In genomic region chr16:4270911-4271310, GRCm38 (mm10) we compare ENCODE assay signal across 11 mouse cellular contexts. TPM values are rescaled to one million over a fixed set of nuclear protein-coding genes. Genes with fewer than 3 reads are reported as not detected.
A peak's percentile ranks its signal among the peaks of the same experiment; 100 is the strongest.
DNase-seq lines count a peak whose midpoint lies in the region; ATAC-seq and TF ChIP-seq lines count a peak whose summit lies in the region.
"Had no signal": no experiment of that assay in that cellular context is flagged by ENCODE, and none has a peak within 500 bp of the region (broad histone marks: within the 10 kb centered on the region; RNA-seq: fewer than 3 reads in every experiment).

No protein-coding gene starts in this region.

- TF ChIP-seq POLR2A in embryonic fibroblast, embryonic 13.5 days (IDR thresholded peaks at IDR 0.05; ENCODE audit: low read depth, low read length): no peak

- H3K9me3 ChIP-seq in hindbrain, embryonic 13.5 days: no peaks in the 10 kb centered on the region
- H3K9me3 ChIP-seq in hindbrain, embryonic 10.5 days: no peaks in the 10 kb centered on the region
- no peaks in the 10 kb centered on the region for H3K9me3 ChIP-seq in midbrain, embryonic 15.5 days
- no peaks in the 10 kb centered on the region for H3K9me3 ChIP-seq in midbrain, embryonic 13.5 days
- H3K9me3 ChIP-seq in stomach, embryonic 16.5 days (replicated peaks; ENCODE audit: control insufficient read depth, low read length): no peaks in the 10 kb centered on the region
- H3K9me3 ChIP-seq: G1E; liver, embryonic 15.5 days had no signal

- WGBS in hindbrain, embryonic 13.5 days: 21% methylated on average over 1 of the region's 1 CpGs
- WGBS in hindbrain, embryonic 10.5 days: 57% methylated on average over 1 of the region's 1 CpGs
- WGBS in midbrain, embryonic 15.5 days: 15% methylated on average over 1 of the region's 1 CpGs
- WGBS in midbrain, embryonic 13.5 days: 21% methylated on average over 1 of the region's 1 CpGs
- 11% methylated on average over 1 of the region's 1 CpGs for WGBS in stomach, embryonic 16.5 days

- no peak overlapping the region for H3K4me3 ChIP-seq in hindbrain, embryonic 13.5 days
- no peak overlapping the region for H3K4me3 ChIP-seq in hindbrain, embryonic 10.5 days
- H3K4me3 ChIP-seq in midbrain, embryonic 15.5 days: no peak overlapping the region
- no peak overlapping the region for H3K4me3 ChIP-seq in midbrain, embryonic 13.5 days (replicated peaks)
- no peak overlapping the region for H3K4me3 ChIP-seq in embryonic fibroblast, embryonic 13.5 days (ENCODE audit: insufficient read depth, low read length)
- H3K4me3 ChIP-seq in stomach, embryonic 16.5 days (replicated peaks; ENCODE audit: low read length): no peak overlapping the region
- H3K4me3 ChIP-seq: liver, embryonic 15.5 days had no signal

- 0 out of 2 replicates have a peak overlapping the region, but pooled peaks have one; percentile 30 for H3K27ac ChIP-seq in hindbrain, embryonic 13.5 days
- H3K27ac ChIP-seq in hindbrain, embryonic 10.5 days: no peak overlapping the region
- H3K27ac ChIP-seq in midbrain, embryonic 15.5 days: 0 out of 2 replicates have a peak overlapping the region, but pooled peaks have one; percentile 18
- H3K27ac ChIP-seq in midbrain, embryonic 13.5 days: no peak overlapping the region
- H3K27ac ChIP-seq in embryonic fibroblast, embryonic 13.5 days (ENCODE audit: insufficient read depth, low read length): peak overlapping the region; percentile 37; the same call in 1 of the 2 replicates
- H3K27ac ChIP-seq in stomach, embryonic 16.5 days (ENCODE audit: low read length): peak overlapping the region; percentile 90
- H3K27ac ChIP-seq: liver, embryonic 15.5 days had no signal

- H3K4me1 ChIP-seq in hindbrain, embryonic 13.5 days (replicated peaks): peaks cover 22% of the 10 kb centered on the region
- H3K4me1 ChIP-seq in hindbrain, embryonic 10.5 days (replicated peaks): peaks cover 8% of the 10 kb centered on the region; the same call in 1 of the 2 replicates
- peaks cover 12% of the 10 kb centered on the region for H3K4me1 ChIP-seq in midbrain, embryonic 15.5 days
- H3K4me1 ChIP-seq in midbrain, embryonic 13.5 days (replicated peaks): peaks cover 11% of the 10 kb centered on the region
- peaks cover 3% of the 10 kb centered on the region for H3K4me1 ChIP-seq in embryonic fibroblast, embryonic 13.5 days (ENCODE audit: control insufficient read depth, insufficient read depth, low read length)
- H3K4me1 ChIP-seq in stomach, embryonic 16.5 days (ENCODE audit: control insufficient read depth, insufficient read depth, low read length): peaks cover 21% of the 10 kb centered on the region

- no peak for TF ChIP-seq CTCF in embryonic fibroblast, embryonic 13.5 days (IDR thresholded peaks at IDR 0.05; ENCODE audit: borderline replicate concordance, insufficient read depth, low read length)

- ATAC-seq in hindbrain, embryonic 13.5 days (ENCODE audit: low FRiP score): no peak
- peak; percentile 46; the same call in 1 of the 2 replicates for ATAC-seq in midbrain, embryonic 15.5 days (replicated peaks)
- no peak for ATAC-seq in midbrain, embryonic 13.5 days
- peak; percentile 73 for ATAC-seq in stomach, embryonic 16.5 days (ENCODE audit: insufficient read depth, low FRiP score)

- H3K9ac ChIP-seq in hindbrain, embryonic 13.5 days: 0 out of 2 replicates have a peak overlapping the region, but pooled peaks have one; percentile 1
- no peak overlapping the region for H3K9ac ChIP-seq in midbrain, embryonic 15.5 days
- no peak overlapping the region for H3K9ac ChIP-seq in midbrain, embryonic 13.5 days (replicated peaks)
- H3K9ac ChIP-seq in stomach, embryonic 16.5 days (ENCODE audit: low read length): 0 out of 2 replicates have a peak overlapping the region, but pooled peaks have one; percentile 12
- H3K9ac ChIP-seq: liver, embryonic 15.5 days had no signal

- no peaks in the 10 kb centered on the region for H3K36me3 ChIP-seq in hindbrain, embryonic 13.5 days
- H3K36me3 ChIP-seq in hindbrain, embryonic 10.5 days: no peaks in the 10 kb centered on the region
- H3K36me3 ChIP-seq in midbrain, embryonic 15.5 days (replicated peaks): no peaks in the 10 kb centered on the region
- no peaks in the 10 kb centered on the region for H3K36me3 ChIP-seq in midbrain, embryonic 13.5 days
- H3K36me3 ChIP-seq in stomach, embryonic 16.5 days (ENCODE audit: control insufficient read depth, insufficient read depth, low read length): no peaks in the 10 kb centered on the region
- H3K36me3 ChIP-seq: G1E; liver, embryonic 15.5 days had no signal

- peaks cover 7% of the 10 kb centered on the region for H3K27me3 ChIP-seq in hindbrain, embryonic 13.5 days
- H3K27me3 ChIP-seq in hindbrain, embryonic 10.5 days (ENCODE audit: insufficient read depth, poor library complexity, severe bottlenecking): peaks cover 12% of the 10 kb centered on the region; the same call in 1 of the 2 replicates
- no peaks in the 10 kb centered on the region for H3K27me3 ChIP-seq in midbrain, embryonic 15.5 days (replicated peaks)
- H3K27me3 ChIP-seq in midbrain, embryonic 13.5 days: peaks cover 8% of the 10 kb centered on the region
- H3K27me3 ChIP-seq in stomach, embryonic 16.5 days (ENCODE audit: control insufficient read depth, insufficient read depth, low read length): no peaks in the 10 kb centered on the region

- DNase-seq in hindbrain, embryonic 10.5 days (ENCODE audit: low spot score): no peak
- no peak for DNase-seq in cerebellum, adult 9-11 months
- DNase-seq: adrenal gland, postnatal 14 days; cerebellum, postnatal 36 days had no signal

- no peak overlapping the region for H3K4me2 ChIP-seq in hindbrain, embryonic 13.5 days
- H3K4me2 ChIP-seq in midbrain, embryonic 15.5 days: no peak overlapping the region
- H3K4me2 ChIP-seq in midbrain, embryonic 13.5 days (replicated peaks): no peak overlapping the region
- no peak overlapping the region for H3K4me2 ChIP-seq in stomach, embryonic 16.5 days (ENCODE audit: low read depth, low read length)
- H3K4me2 ChIP-seq: liver, embryonic 15.5 days had no signal

RNA-seq across cellular contexts. Expression of gene Crebbp, which starts 57.1 kb away (rescaled TPM):
- polyA plus RNA-seq in hindbrain, embryonic 13.5 days (2015; fragmentation: Nextera tagmentation; extraction: Ambion mirVana): 41.2 and 41.6 TPM in 2 replicates
- 28.3 and 29.6 TPM in 2 replicates for polyA plus RNA-seq in hindbrain, embryonic 10.5 days (2016; fragmentation: Nextera tagmentation; extraction: Ambion mirVana)
- 40.9 and 41.4 TPM in 2 replicates for polyA plus RNA-seq in midbrain, embryonic 15.5 days (2015; fragmentation: Nextera tagmentation; extraction: Ambion mirVana)
- 43.8 and 47.1 TPM in 2 replicates for polyA plus RNA-seq in midbrain, embryonic 13.5 days (2015; fragmentation: Nextera tagmentation; extraction: Ambion mirVana)
- polyA plus RNA-seq in embryonic fibroblast, embryonic 13.5 days (2011; ENCODE audit: insufficient read length, low read depth, missing spikeins): 47.2 and 62.2 TPM in 2 replicates
- 25.1 and 28.0 TPM in 2 replicates for polyA plus RNA-seq in stomach, embryonic 16.5 days (2015; fragmentation: Nextera tagmentation; extraction: Ambion mirVana)

Comparison
In these comparisons a context has a peak if more than half of its experiments do, and no peak if none do; other contexts are left out.
1. ATAC-seq: peak in midbrain, embryonic 15.5 days (single experiment) and stomach, embryonic 16.5 days (single experiment); none in hindbrain, embryonic 13.5 days (single experiment) and midbrain, embryonic 13.5 days (single experiment).
2. H3K27ac ChIP-seq: peak in hindbrain, embryonic 13.5 days (single experiment), midbrain, embryonic 15.5 days (single experiment), embryonic fibroblast, embryonic 13.5 days (single experiment) and stomach, embryonic 16.5 days (single experiment); none in hindbrain, embryonic 10.5 days (single experiment) and midbrain, embryonic 13.5 days (single experiment).
3. H3K9ac ChIP-seq: peak in hindbrain, embryonic 13.5 days (single experiment) and stomach, embryonic 16.5 days (single experiment); none in midbrain, embryonic 15.5 days (single experiment) and midbrain, embryonic 13.5 days (single experiment).